ENCODE assay signal across 14 mouse cellular contexts in genomic region chr7:16108886-16109542, GRCm38 (mm10). TPM values are rescaled to one million over a fixed set of nuclear protein-coding genes. Genes with fewer than 3 reads are reported as not detected.
"Had no signal": no experiment of that assay in that cellular context is flagged by ENCODE, and none has a peak within 500 bp of the region (broad histone marks: within the 10 kb centered on the region; RNA-seq: fewer than 3 reads in every experiment).

No protein-coding gene starts in this region.

- H3K4me1 ChIP-seq: limb, embryonic 10.5 days; liver, embryonic 15.5 days; stomach, embryonic 15.5 days had no signal

- H3K27ac ChIP-seq: limb, embryonic 10.5 days; liver, embryonic 15.5 days; midbrain, embryonic 13.5 days; stomach, embryonic 15.5 days had no signal

- DNase-seq: kidney, adult 8-10 months; kidney, postnatal 25 days; lung, adult 2 months; lung, postnatal 36 days; right cerebral cortex, postnatal 14 days; thymus, adult 2 months; thymus, postnatal 25 days had no signal

- H3K27me3 ChIP-seq: liver, embryonic 15.5 days; midbrain, embryonic 13.5 days; stomach, embryonic 15.5 days had no signal

- H3K4me3 ChIP-seq: limb, embryonic 10.5 days; liver, embryonic 15.5 days; midbrain, embryonic 13.5 days; stomach, embryonic 15.5 days had no signal

RNA-seq across cellular contexts. Expression of gene Slc8a2, which starts 20.6 kb away (rescaled TPM):
- total RNA-seq: megakaryocyte progenitor cell, adult 5-6 weeks had no signal
- polyA plus RNA-seq: liver, embryonic 15.5 days had no signal

RNA-seq across cellular contexts. Expression of gene Zfp541, which starts 47.4 kb away (rescaled TPM):
- polyA plus RNA-seq: limb, embryonic 10.5 days; liver, embryonic 11.5 days; liver, embryonic 15.5 days; lung, postnatal 0 days; midbrain, embryonic 13.5 days had no signal
